Mouse (Mus musculus) embryo, embryonic 9.5 days (tissue): ENCODE measurements around the gene Esrra.

ENCODE experiments used
- DNase-seq: peaks from one replicate; pipeline ENCODE4 v3.0.0-alpha.2; 2017; ENCODE audit errors: extremely low spot score

Esrra gene

GRCm38 (mm10) chr19:6940396-6941351 lies 19.1 kb upstream of the Esrra start:
- DNase-seq, result no peak

GRCm38 (mm10) chr19:6939106-6940002 lies 17.7 kb upstream of the Esrra start:
- DNase-seq, result no peak

- no peak for DNase-seq
Observed at GRCm38 (mm10) chr19:6937541-6938465, 16.2 kb upstream of the Esrra start.

GRCm38 (mm10) chr19:6936299-6936698 lies 14.7 kb upstream of the Esrra start:
- DNase-seq, result no peak

- no peak for DNase-seq
Observed at GRCm38 (mm10) chr19:6934195-6934977, 12.8 kb upstream of the Esrra start, which contains the start of gene Kcnk4. Gene Kcnk4 (minus strand): TSS chr19:6934515.

GRCm38 (mm10) chr19:6933436-6934194 lies 12.0 kb upstream of the Esrra start:
- DNase-seq, result no peak

GRCm38 (mm10) chr19:6933102-6933435 lies 11.5 kb upstream of the Esrra start:
- no peak for DNase-seq

- no peak for DNase-seq
Observed at GRCm38 (mm10) chr19:6932018-6932417, 10.4 kb upstream of the Esrra start.

GRCm38 (mm10) chr19:6931002-6931401 lies 9.4 kb upstream of the Esrra start:
- no peak for DNase-seq

GRCm38 (mm10) chr19:6928080-6928479 lies 6.5 kb upstream of the Esrra start:
- no peak for DNase-seq

GRCm38 (mm10) chr19:6926559-6927255 lies 5.1 kb upstream of the Esrra start:
- DNase-seq, result peak; percentile 55

GRCm38 (mm10) chr19:6925611-6926329 lies 4.2 kb upstream of the Esrra start:
- no peak for DNase-seq

- DNase-seq, result no peak
Observed at GRCm38 (mm10) chr19:6925307-6925573, 3.6 kb upstream of the Esrra start, which contains the start of gene Catsperz. Gene Catsperz (minus strand): TSS chr19:6925380.

- peak; percentile 83 for DNase-seq
Observed at GRCm38 (mm10) chr19:6924461-6925306, 3.1 kb upstream of the Esrra start.

- DNase-seq, result no peak
Observed at GRCm38 (mm10) chr19:6922901-6923735, 1.5 kb upstream of the Esrra start.

GRCm38 (mm10) chr19:6920741-6921636 lies 624 bp downstream of the Esrra start:
- DNase-seq, result no peak
